Mouse (Mus musculus): ENCODE measurements around the gene Alox12.

The Alox12 gene

GRCm38 (mm10) chr11:70193354-70194285 lies 61.5 kb downstream of the Alox12 start:
- no peak for DNase-seq (ENCODE audit: low read depth, low spot score)

GRCm38 (mm10) chr11:70192157-70192556 lies 63.0 kb downstream of the Alox12 start:
- DNase-seq (ENCODE audit: low read depth, low spot score): no peak

Data from CD4-positive helper T cell, adult 2 months (primary cell).